Mouse (Mus musculus) skeletal muscle tissue, adult 2 months (tissue): Measurements from ENCODE around the gene Olfr180.

Source experiments
- DNase-seq: peaks from one replicate; pipeline ENCODE4 v3.0.0-alpha.2; 2012; ENCODE audit warnings: low read depth, low spot score

The Olfr180 gene

GRCm38 (mm10) chr16:58929292-58929691 lies at the start of gene Olfr180:
TSS of gene Olfr180 (minus strand) at chr16:58929392.
- no peak for DNase-seq

- DNase-seq, result no peak
These were observed 537 bp downstream of the Olfr180 start, which contains the start of gene Olfr181 for GRCm38 (mm10) chr16:58928655-58929054. TSS of gene Olfr181 (minus strand) at chr16:58928755.

GRCm38 (mm10) chr16:58891963-58892362 lies 37.2 kb downstream of the Olfr180 start, which contains the start of gene Olfr178:
TSS of gene Olfr178 (minus strand) at chr16:58892063.
- DNase-seq, result no peak

- DNase-seq, result no peak
These were observed 44.8 kb downstream of the Olfr180 start for GRCm38 (mm10) chr16:58884416-58884815.

- DNase-seq, result no peak
These were observed 54.5 kb downstream of the Olfr180 start, which contains the start of gene Olfr177 for GRCm38 (mm10) chr16:58874668-58875067. TSS of gene Olfr177 (minus strand) at chr16:58874768.
